Mouse (Mus musculus): ENCODE results near the gene Spink4. TPM values are rescaled to one million over a fixed set of nuclear protein-coding genes. Genes with fewer than 3 reads are reported as not detected.
A peak's percentile ranks its signal among the peaks of the same experiment; 100 is the strongest.
"Not testable (repeated sequence)": the region's sequence is repeated elsewhere in the genome, so short reads cannot be mapped to it uniquely, and the experiment has no call there.

The Spink4 gene
- polyA plus RNA-seq, 1 experiment from 2014 or later: not detected

DNA sequence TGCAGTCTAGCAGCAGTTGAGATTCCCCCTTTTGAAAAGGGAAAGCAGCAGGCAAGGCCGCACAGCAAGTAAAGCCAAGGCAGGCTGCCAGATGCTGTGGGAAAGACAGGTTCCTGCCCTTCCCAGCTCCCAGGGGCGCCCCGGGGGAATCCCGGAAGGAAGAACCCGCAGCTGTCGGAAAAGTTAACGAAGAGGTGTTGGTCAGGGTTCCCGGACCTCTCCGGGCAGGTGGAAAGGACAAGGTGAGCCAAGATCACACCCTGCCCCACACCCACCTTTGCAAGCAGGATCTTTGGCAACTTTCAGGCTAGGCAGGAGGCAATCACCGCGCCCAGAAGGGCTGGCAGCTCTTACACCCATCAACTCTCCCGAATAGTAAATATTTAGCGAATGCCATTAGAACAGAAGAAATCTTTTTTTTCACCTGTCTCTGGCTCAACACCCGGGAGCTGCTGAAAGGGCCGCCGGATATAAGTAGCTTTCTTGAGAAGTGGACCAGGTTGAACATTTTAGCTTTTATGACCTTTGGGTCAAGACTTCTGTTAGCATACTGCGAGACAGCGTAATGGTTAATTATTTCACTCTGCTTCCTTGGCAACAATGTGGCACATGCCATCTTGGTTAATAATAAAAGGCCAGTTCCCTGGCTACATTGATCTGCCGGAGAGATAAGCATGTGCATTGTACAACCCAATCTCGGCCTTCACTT, 11.4 kb upstream of the Spink4 start:
- Histone ChIP-seq H3K27me3 (replicated peaks) (no peaks in the 10 kb centered on the region), H3K36me3 (no peaks in the 10 kb centered on the region), H3K27ac (replicated peaks) (peak overlapping the region; percentile 48; the same call in 1 of the 2 replicates), H3K4me2 (peak overlapping the region; percentile 25), H3K4me3 (replicated peaks) (no peak overlapping the region), H3K9ac (replicated peaks) (no peak overlapping the region), H3K4me1 (peaks cover 6% of the 10 kb centered on the region), H3K9me3 (replicated peaks) (no peaks in the 10 kb centered on the region)
- ATAC-seq (ENCODE audit: low FRiP score): no peak
- WGBS: 46% methylated on average over 20 of the region's 20 CpGs

DNA sequence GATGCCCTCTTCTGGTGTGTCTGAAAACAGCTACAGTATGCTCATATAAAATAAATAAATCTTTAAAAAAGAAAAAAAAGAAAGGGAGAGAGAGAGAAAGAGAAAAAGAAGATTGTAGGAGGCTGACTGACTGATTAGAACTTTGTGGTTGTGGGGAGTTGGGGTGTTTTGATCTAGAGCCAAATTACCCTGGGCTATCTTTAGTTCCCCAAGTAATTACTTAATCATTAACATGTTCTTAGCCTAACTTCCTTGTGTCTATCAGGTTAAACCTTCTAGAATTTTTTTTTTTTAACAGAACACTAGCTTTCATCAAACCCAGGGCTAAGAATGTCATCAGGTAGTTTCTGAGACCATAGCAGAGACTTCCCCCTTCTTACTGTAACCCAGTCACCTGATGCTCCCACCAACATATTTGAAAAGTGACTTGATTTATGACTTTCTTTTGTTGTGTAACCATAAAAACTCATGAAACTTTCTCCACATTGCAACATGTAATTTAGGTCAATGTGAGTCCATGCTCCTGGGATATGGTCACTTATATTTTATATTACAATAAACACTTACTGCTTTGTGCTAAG, 5.5 kb upstream of the Spink4 start:
- no peaks in the 10 kb centered on the region for H3K36me3 ChIP-seq
- H3K4me3 ChIP-seq (replicated peaks): no peak overlapping the region
- no peaks in the 10 kb centered on the region for H3K27me3 ChIP-seq (replicated peaks)
- H3K27ac ChIP-seq (replicated peaks): no peak overlapping the region
- no peak for ATAC-seq (ENCODE audit: low FRiP score)
- H3K9me3 ChIP-seq (replicated peaks): no peaks in the 10 kb centered on the region
- no peak overlapping the region for H3K4me2 ChIP-seq
- no peaks in the 10 kb centered on the region for H3K4me1 ChIP-seq
- H3K9ac ChIP-seq (replicated peaks): no peak overlapping the region

- 82% methylated on average over 5 of the region's 5 CpGs for WGBS
- Histone ChIP-seq H3K36me3 (no peaks in the 10 kb centered on the region), H3K9me3 (replicated peaks) (no peaks in the 10 kb centered on the region), H3K4me3 (replicated peaks) (no peak overlapping the region), H3K27ac (replicated peaks) (no peak overlapping the region), H3K9ac (replicated peaks) (no peak overlapping the region), H3K27me3 (replicated peaks) (no peaks in the 10 kb centered on the region), H3K4me2 (no peak overlapping the region), H3K4me1 (no peaks in the 10 kb centered on the region)
- no peak for ATAC-seq (ENCODE audit: low FRiP score)
Measured at GRCm38 (mm10) chr4:40915947-40916346, 3.9 kb upstream of the Spink4 start.

GRCm38 (mm10) chr4:40916592-40917155, 3.2 kb upstream of the Spink4 start:
- Histone ChIP-seq H3K27me3 (replicated peaks) (no peaks in the 10 kb centered on the region), H3K4me2 (no peak overlapping the region), H3K27ac (replicated peaks) (no peak overlapping the region), H3K9ac (replicated peaks) (no peak overlapping the region), H3K9me3 (replicated peaks) (no peaks in the 10 kb centered on the region), H3K4me3 (replicated peaks) (no peak overlapping the region), H3K4me1 (no peaks in the 10 kb centered on the region), H3K36me3 (no peaks in the 10 kb centered on the region)
- no peak for ATAC-seq (ENCODE audit: low FRiP score)
- 92% methylated on average over 7 of the region's 7 CpGs for whole genome bisulfite sequencing

GRCm38 (mm10) chr4:40920576-40920975, 724 bp downstream of the Spink4 start:
- Histone ChIP-seq H3K27ac (replicated peaks) (no peak overlapping the region), H3K4me3 (replicated peaks) (no peak overlapping the region), H3K36me3 (no peaks in the 10 kb centered on the region), H3K9ac (replicated peaks) (no peak overlapping the region), H3K4me2 (no peak overlapping the region), H3K9me3 (replicated peaks) (no peaks in the 10 kb centered on the region), H3K27me3 (replicated peaks) (no peaks in the 10 kb centered on the region), H3K4me1 (no peaks in the 10 kb centered on the region)
- no peak for ATAC-seq (ENCODE audit: low FRiP score)
- whole genome bisulfite sequencing: 75% methylated on average over 2 of the region's 2 CpGs

- no peak overlapping the region for H3K4me3 ChIP-seq (replicated peaks)
- H3K27ac ChIP-seq (replicated peaks): no peak overlapping the region
- H3K9ac ChIP-seq (replicated peaks): no peak overlapping the region
- ATAC-seq (ENCODE audit: low FRiP score): no peak
- H3K9me3 ChIP-seq (replicated peaks): no peaks in the 10 kb centered on the region
- H3K4me2 ChIP-seq: no peak overlapping the region
- no peaks in the 10 kb centered on the region for H3K36me3 ChIP-seq
- 77% methylated on average over 3 of the region's 3 CpGs for WGBS
- no peaks in the 10 kb centered on the region for H3K4me1 ChIP-seq
- no peaks in the 10 kb centered on the region for H3K27me3 ChIP-seq (replicated peaks)
Measured at GRCm38 (mm10) chr4:40921288-40921687, 1.4 kb downstream of the Spink4 start.

DNA sequence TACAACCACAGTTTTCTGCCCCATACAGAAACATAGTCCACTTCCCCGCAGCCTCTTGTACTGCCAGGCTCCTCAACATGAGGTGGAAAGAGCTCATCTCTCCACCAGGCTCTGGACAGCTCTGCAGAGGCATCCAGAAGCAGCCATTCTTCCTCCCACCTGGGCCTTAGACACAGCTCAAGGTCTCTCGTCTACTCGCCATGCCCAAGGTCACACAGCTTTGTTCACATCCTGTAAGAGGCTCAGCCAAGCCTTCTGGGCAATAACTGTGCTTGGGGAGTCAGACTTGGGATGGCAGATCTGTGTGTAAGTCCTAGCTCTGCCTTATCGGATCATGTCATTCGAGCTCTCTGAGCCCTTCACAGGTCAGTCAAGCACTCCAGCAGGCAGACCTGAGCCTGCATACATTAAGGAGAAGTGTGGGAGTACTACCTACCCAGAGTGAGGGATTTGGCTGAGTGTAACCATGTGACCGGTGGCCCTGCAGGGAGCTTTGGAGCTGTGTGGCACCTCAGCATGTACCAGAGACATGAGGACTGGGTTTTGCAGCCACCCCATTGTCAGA, 3.3 kb downstream of the Spink4 start:
- 84% methylated on average over 6 of the region's 6 CpGs for WGBS
- no peaks in the 10 kb centered on the region for H3K9me3 ChIP-seq (replicated peaks)
- no peak for ATAC-seq (ENCODE audit: low FRiP score)

DNA sequence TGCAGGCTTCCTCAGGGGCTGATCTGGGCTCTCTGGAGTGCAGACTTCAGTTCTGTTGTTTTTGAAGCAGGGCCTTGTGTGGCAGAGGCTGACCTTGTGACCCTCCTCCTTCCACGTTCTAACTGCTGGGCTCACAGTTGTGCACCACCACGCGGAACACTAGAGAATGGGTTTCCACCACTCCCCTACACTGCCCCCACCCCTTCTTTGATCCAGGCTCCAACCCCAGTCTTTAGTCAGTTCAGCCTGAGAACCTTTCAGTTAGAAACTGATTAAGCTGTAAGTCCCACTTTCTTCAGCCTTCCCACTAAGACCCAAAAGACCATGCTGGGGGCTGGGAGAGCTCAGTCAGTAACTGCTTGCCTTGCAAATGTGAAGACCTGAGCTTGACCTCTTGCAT, 5.7 kb downstream of the Spink4 start:
- H3K4me2 ChIP-seq: no peak overlapping the region
- H3K27me3 ChIP-seq (replicated peaks): no peaks in the 10 kb centered on the region
- no peak overlapping the region for H3K27ac ChIP-seq (replicated peaks)
- no peaks in the 10 kb centered on the region for H3K4me1 ChIP-seq
- no peaks in the 10 kb centered on the region for H3K36me3 ChIP-seq
- H3K4me3 ChIP-seq (replicated peaks): no peak overlapping the region
- ATAC-seq (ENCODE audit: low FRiP score): no peak
- 48% methylated on average over 3 of the region's 3 CpGs for WGBS
- no peak overlapping the region for H3K9ac ChIP-seq (replicated peaks)
- no peaks in the 10 kb centered on the region for H3K9me3 ChIP-seq (replicated peaks)

More for the DNA sequence above, 3.3 kb downstream of the Spink4 start:
- H3K4me2 ChIP-seq: no peak overlapping the region
- no peak overlapping the region for H3K4me3 ChIP-seq (replicated peaks)
- H3K27me3 ChIP-seq (replicated peaks): no peaks in the 10 kb centered on the region
- H3K4me1 ChIP-seq: no peaks in the 10 kb centered on the region
- H3K27ac ChIP-seq (replicated peaks): no peak overlapping the region
- H3K36me3 ChIP-seq: no peaks in the 10 kb centered on the region
- no peak overlapping the region for H3K9ac ChIP-seq (replicated peaks)

- H3K27ac ChIP-seq (replicated peaks): no peak overlapping the region
- H3K36me3 ChIP-seq: peaks cover 18% of the 10 kb centered on the region
- no peak overlapping the region for H3K4me3 ChIP-seq (replicated peaks)
- H3K27me3 ChIP-seq (replicated peaks): no peaks in the 10 kb centered on the region
- ATAC-seq (ENCODE audit: low FRiP score): no peak
- no peak overlapping the region for H3K9ac ChIP-seq (replicated peaks)
- 89% methylated on average over 7 of the region's 7 CpGs for WGBS
- H3K4me1 ChIP-seq: no peaks in the 10 kb centered on the region
- no peaks in the 10 kb centered on the region for H3K9me3 ChIP-seq (replicated peaks)
- no peak overlapping the region for H3K4me2 ChIP-seq
Measured at GRCm38 (mm10) chr4:40929046-40929445, 9.2 kb downstream of the Spink4 start.

DNA sequence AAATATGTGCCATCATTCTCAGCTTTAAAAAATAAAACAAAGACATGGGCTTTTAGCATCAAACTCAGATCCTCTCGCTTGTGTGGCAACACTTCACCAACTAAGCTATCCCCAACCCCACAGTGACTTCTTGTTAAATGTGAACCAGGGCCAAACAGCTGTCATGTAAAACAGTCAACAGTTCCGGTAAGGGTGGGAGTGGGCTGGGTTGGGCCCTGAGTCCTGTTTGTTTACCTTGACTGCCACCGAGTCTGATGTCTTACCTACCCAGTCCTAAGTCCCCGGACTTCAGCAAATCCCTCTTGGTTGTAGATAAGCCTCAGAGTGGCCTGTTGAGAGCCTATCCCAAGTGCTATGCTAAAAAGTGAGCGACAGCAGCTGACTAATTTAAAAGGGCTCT, 13.8 kb downstream of the Spink4 start:
- no peak overlapping the region for H3K9ac ChIP-seq (replicated peaks)

GRCm38 (mm10) chr4:40934369-40934768, 14.5 kb downstream of the Spink4 start:
- ATAC-seq (ENCODE audit: low FRiP score); H3K27ac ChIP-seq (replicated peaks); H3K27me3 ChIP-seq (replicated peaks); H3K4me3 ChIP-seq (replicated peaks); H3K9me3 ChIP-seq (replicated peaks); H3K4me1 ChIP-seq; H3K4me2 ChIP-seq; H3K9ac ChIP-seq (replicated peaks): not testable (repeated sequence)
- WGBS: 90% methylated on average over 3 of the region's 3 CpGs
- H3K36me3 ChIP-seq: peaks cover 62% of the 10 kb centered on the region

More for the DNA sequence above, 13.8 kb downstream of the Spink4 start:
- 94% methylated on average over 5 of the region's 5 CpGs for WGBS
- Histone ChIP-seq H3K27me3 (replicated peaks) (no peaks in the 10 kb centered on the region), H3K4me3 (replicated peaks) (no peak overlapping the region), H3K4me2 (no peak overlapping the region), H3K36me3 (peaks cover 55% of the 10 kb centered on the region), H3K27ac (replicated peaks) (no peak overlapping the region), H3K4me1 (no peaks in the 10 kb centered on the region), H3K9me3 (replicated peaks) (no peaks in the 10 kb centered on the region)
- no peak for ATAC-seq (ENCODE audit: low FRiP score)
